Comparison of ENCODE assay signal across 25 mouse cellular contexts in genomic region chr4:126978706-126979105, GRCm38 (mm10). TPM values are rescaled to one million over a fixed set of nuclear protein-coding genes. Genes with fewer than 3 reads are reported as not detected.
A peak's percentile ranks its signal among the peaks of the same experiment; 100 is the strongest.
DNase-seq lines count a peak whose midpoint lies in the region; ATAC-seq and TF ChIP-seq lines count a peak whose summit lies in the region.
"Had no signal": no experiment of that assay in that cellular context is flagged by ENCODE, and none has a peak within 500 bp of the region (broad histone marks: within the 10 kb centered on the region; RNA-seq: fewer than 3 reads in every experiment).

No protein-coding gene starts in this region.

- no peak for ATAC-seq in embryonic facial prominence, embryonic 14.5 days (ENCODE audit: low read depth)
- ATAC-seq in kidney, postnatal 0 days (replicated peaks; ENCODE audit: low FRiP score, low read depth) = no peak
- no peak for ATAC-seq in megakaryocyte-erythroid progenitor cell, adult 5-6 weeks (replicated peaks; ENCODE audit: low FRiP score, low TSS enrichment, poor library complexity, severe bottlenecking)
- ATAC-seq: forebrain, embryonic 14.5 days had no signal

- no peak overlapping the region for H3K9ac ChIP-seq in embryonic facial prominence, embryonic 14.5 days (ENCODE audit: low read depth, low read length)
- no peak overlapping the region for H3K9ac ChIP-seq in kidney, postnatal 0 days (ENCODE audit: low read depth, low read length)
- H3K9ac ChIP-seq: embryonic facial prominence, embryonic 15.5 days; hindbrain, embryonic 14.5 days; limb, embryonic 15.5 days; liver, embryonic 14.5 days; midbrain, embryonic 12.5 days had no signal

- H3K27me3 ChIP-seq in embryonic facial prominence, embryonic 14.5 days (replicated peaks; ENCODE audit: control insufficient read depth, insufficient read depth, low read length) = no peaks in the 10 kb centered on the region
- H3K27me3 ChIP-seq in embryonic facial prominence, embryonic 10.5 days (replicated peaks; ENCODE audit: low read depth, poor library complexity, severe bottlenecking) = no peaks in the 10 kb centered on the region
- no peaks in the 10 kb centered on the region for H3K27me3 ChIP-seq in kidney, postnatal 0 days (ENCODE audit: insufficient read depth, low read length)
- H3K27me3 ChIP-seq: embryonic facial prominence, embryonic 15.5 days; limb, embryonic 15.5 days; midbrain, embryonic 12.5 days had no signal

- H3K4me2 ChIP-seq in embryonic facial prominence, embryonic 14.5 days (ENCODE audit: low read depth, low read length) = no peak overlapping the region
- no peak overlapping the region for H3K4me2 ChIP-seq in kidney, postnatal 0 days (ENCODE audit: low read length)
- H3K4me2 ChIP-seq: embryonic facial prominence, embryonic 15.5 days; hindbrain, embryonic 14.5 days; limb, embryonic 15.5 days; midbrain, embryonic 12.5 days had no signal

- peak; percentile 19 for DNase-seq in embryonic facial prominence, embryonic 14.5 days (ENCODE audit: low spot score)
- DNase-seq in embryonic facial prominence, embryonic 10.5 days (ENCODE audit: low spot score) = no peak
- DNase-seq in kidney, postnatal 0 days (ENCODE audit: low spot score) = peak; percentile 52
- DNase-seq in kidney, postnatal 10 days = no peak
- DNase-seq in 3T3-L1 (ENCODE audit: low read depth, low spot score) = peak; percentile 72
- DNase-seq in ZHBTc4 (ENCODE audit: low read depth, low spot score) = peak; percentile 60
- DNase-seq: adrenal gland, postnatal 14 days; cerebellum, adult 2 months; cerebellum, postnatal 36 days; embryo, embryonic 11 days; gastrocnemius, postnatal 36 days; heart, postnatal 36 days; kidney, adult 9 months; kidney, postnatal 36 days; layer of hippocampus, adult 9-11 months; left cerebral cortex, postnatal 4 days; lung, postnatal 10 days had no signal

- WGBS in embryonic facial prominence, embryonic 14.5 days = 72% methylated on average over 3 of the region's 3 CpGs
- WGBS in embryonic facial prominence, embryonic 10.5 days = 93% methylated on average over 3 of the region's 3 CpGs
- 79% methylated on average over 3 of the region's 3 CpGs for WGBS in kidney, postnatal 0 days

- H3K4me1 ChIP-seq in embryonic facial prominence, embryonic 14.5 days (ENCODE audit: control insufficient read depth, insufficient read depth, low read length) = no peaks in the 10 kb centered on the region
- H3K4me1 ChIP-seq in embryonic facial prominence, embryonic 10.5 days = no peaks in the 10 kb centered on the region
- H3K4me1 ChIP-seq in kidney, postnatal 0 days (replicated peaks; ENCODE audit: insufficient read depth, low read length) = no peaks in the 10 kb centered on the region
- H3K4me1 ChIP-seq: embryonic facial prominence, embryonic 15.5 days; limb, embryonic 15.5 days; midbrain, embryonic 12.5 days had no signal

- H3K9me3 ChIP-seq in embryonic facial prominence, embryonic 14.5 days (ENCODE audit: control insufficient read depth, low read length) = no peaks in the 10 kb centered on the region
- no peaks in the 10 kb centered on the region for H3K9me3 ChIP-seq in embryonic facial prominence, embryonic 10.5 days
- no peaks in the 10 kb centered on the region for H3K9me3 ChIP-seq in kidney, postnatal 0 days (replicated peaks; ENCODE audit: low read length)
- H3K9me3 ChIP-seq: embryonic facial prominence, embryonic 15.5 days; G1E; limb, embryonic 15.5 days; midbrain, embryonic 12.5 days had no signal

- H3K36me3 ChIP-seq in embryonic facial prominence, embryonic 14.5 days (ENCODE audit: control insufficient read depth, insufficient read depth, low read length) = no peaks in the 10 kb centered on the region
- H3K36me3 ChIP-seq in embryonic facial prominence, embryonic 10.5 days (replicated peaks) = no peaks in the 10 kb centered on the region
- H3K36me3 ChIP-seq in kidney, postnatal 0 days (ENCODE audit: insufficient read depth, low read length) = no peaks in the 10 kb centered on the region
- H3K36me3 ChIP-seq: embryonic facial prominence, embryonic 15.5 days; G1E; limb, embryonic 15.5 days; midbrain, embryonic 12.5 days had no signal

- no peak overlapping the region for H3K4me3 ChIP-seq in embryonic facial prominence, embryonic 14.5 days (ENCODE audit: low read depth, low read length)
- no peak overlapping the region for H3K4me3 ChIP-seq in embryonic facial prominence, embryonic 10.5 days
- H3K4me3 ChIP-seq in kidney, postnatal 0 days (replicated peaks; ENCODE audit: low read depth, low read length) = no peak overlapping the region
- H3K4me3 ChIP-seq: embryonic facial prominence, embryonic 15.5 days; limb, embryonic 15.5 days; midbrain, embryonic 12.5 days had no signal

- no peak overlapping the region for H3K27ac ChIP-seq in embryonic facial prominence, embryonic 14.5 days (replicated peaks; ENCODE audit: low read depth, low read length)
- no peak overlapping the region for H3K27ac ChIP-seq in embryonic facial prominence, embryonic 10.5 days (replicated peaks)
- no peak overlapping the region for H3K27ac ChIP-seq in kidney, postnatal 0 days
- H3K27ac ChIP-seq: embryonic facial prominence, embryonic 15.5 days; hindbrain, embryonic 14.5 days; limb, embryonic 15.5 days; liver, embryonic 14.5 days; midbrain, embryonic 12.5 days had no signal

- TF ChIP-seq CTCF in kidney, postnatal 0 days (IDR thresholded peaks at IDR 0.05; ENCODE audit: low read depth) = peak; percentile 40

RNA-seq across cellular contexts. Expression of gene Zmym4, which starts 10.8 kb away (rescaled TPM):
- polyA plus RNA-seq in embryonic facial prominence, embryonic 14.5 days (2014; fragmentation: Nextera tagmentation; extraction: Ambion mirVana) = 19.5 and 20.9 TPM in 2 replicates
- polyA plus RNA-seq in embryonic facial prominence, embryonic 10.5 days (2016; fragmentation: Nextera tagmentation; extraction: Ambion mirVana) = 28.0 and 29.0 TPM in 2 replicates
- polyA plus RNA-seq in kidney, postnatal 0 days (2015; fragmentation: Nextera tagmentation; extraction: Ambion mirVana) = 14.8 and 17.3 TPM in 2 replicates
- 38.7 and 57.2 TPM in 2 replicates for total RNA-seq in megakaryocyte-erythroid progenitor cell, adult 5-6 weeks (2014; fragmentation: Nextera tagmentation)
- 41.2 and 56.1 TPM in 2 replicates for total RNA-seq in megakaryocyte-erythroid progenitor cell, adult 5-6 weeks (2017)

RNA-seq across cellular contexts. Expression of gene Sfpq, which starts 42.4 kb away (rescaled TPM):
- 92.4 and 105 TPM in 2 replicates for polyA plus RNA-seq in embryonic facial prominence, embryonic 14.5 days (2014; fragmentation: Nextera tagmentation; extraction: Ambion mirVana)
- 111 and 120 TPM in 2 replicates for polyA plus RNA-seq in embryonic facial prominence, embryonic 10.5 days (2016; fragmentation: Nextera tagmentation; extraction: Ambion mirVana)
- 89.6 and 98.1 TPM in 2 replicates for polyA plus RNA-seq in kidney, postnatal 0 days (2015; fragmentation: Nextera tagmentation; extraction: Ambion mirVana)
- 426 and 540 TPM in 2 replicates for total RNA-seq in megakaryocyte-erythroid progenitor cell, adult 5-6 weeks (2014; fragmentation: Nextera tagmentation)
- total RNA-seq in megakaryocyte-erythroid progenitor cell, adult 5-6 weeks (2017) = 945 and 968 TPM in 2 replicates

Comparison
In these comparisons a context has a peak if more than half of its experiments do, and no peak if none do; other contexts are left out.
1. DNase-seq: peak in embryonic facial prominence, embryonic 14.5 days (single experiment), kidney, postnatal 0 days (single experiment), 3T3-L1 (single experiment) and ZHBTc4 (single experiment); none in embryonic facial prominence, embryonic 10.5 days (single experiment) and kidney, postnatal 10 days (single experiment).